Mouse (Mus musculus) liver, adult 2 months (tissue): ENCODE results near the gene Rer1. TPM values are rescaled to one million over a fixed set of nuclear protein-coding genes. Genes with fewer than 3 reads are reported as not detected.

Experiments
- DNase-seq: peaks from one replicate; pipeline ENCODE4 v3.0.0-alpha.2; 2011; ENCODE audit warnings: low read depth, low spot score; ENCODE audit errors: extremely low read depth
- H3K27ac ChIP-seq: fragments of 200-500 bp; replicated peaks from 2 replicates; pipeline ENCODE4 v1.5.1; 2012; ENCODE audit warnings: low read depth, mild to moderate bottlenecking, control low read depth, inconsistent platforms, low read length; ENCODE audit not compliant: insufficient read depth
- H3K27me3 ChIP-seq: fragments of 200-500 bp; 2 replicates; pipeline ENCODE4 v1.6.1; 2012; ENCODE audit warnings: mild to moderate bottlenecking, moderate library complexity, low read length, inconsistent platforms; ENCODE audit not compliant: control insufficient read depth, insufficient read depth
- H3K36me3 ChIP-seq: fragments of 200-500 bp; 2 replicates; pipeline ENCODE4 v1.6.1; 2012; ENCODE audit warnings: low read length, inconsistent platforms; ENCODE audit not compliant: control insufficient read depth, insufficient read depth
- H3K4me1 ChIP-seq: fragments of 200-500 bp; 2 replicates; pipeline ENCODE4 v1.6.1; 2011; ENCODE audit warnings: low read length; ENCODE audit not compliant: control insufficient read depth, insufficient read depth
- H3K4me3 ChIP-seq: fragments of 200-500 bp; 2 replicates; pipeline ENCODE4 v1.5.1; 2011; ENCODE audit warnings: low read depth, mild to moderate bottlenecking, control low read depth, low read length, moderate library complexity; ENCODE audit not compliant: insufficient read depth
- H3K79me2 ChIP-seq: fragments of 200-500 bp; 2 replicates; pipeline ENCODE4 v1.6.1; 2012; ENCODE audit warnings: inconsistent platforms, mild to moderate bottlenecking, low read length, moderate library complexity; ENCODE audit not compliant: control insufficient read depth, insufficient read depth
- H3K9ac ChIP-seq: fragments of 200-500 bp; 2 replicates; pipeline ENCODE4 v1.6.1; 2012; ENCODE audit warnings: low read depth, mild to moderate bottlenecking, control low read depth, inconsistent platforms, low read length
- CTCF ChIP-seq: fragments of 200-500 bp; IDR thresholded peaks from 2 replicates; pipeline ENCODE4 v1.5.1; 2011; ENCODE audit warnings: low read depth, low read length, control low read depth
- POLR2A ChIP-seq: fragments of 200-500 bp; IDR thresholded peaks from 2 replicates; pipeline ENCODE4 v1.6.1; 2011; ENCODE audit warnings: low read length, control low read depth; ENCODE audit not compliant: insufficient read depth; ENCODE audit errors: extremely low read depth
- WGBS: fragments of 180-500 bp; shearing (Covaris S2); methylation state at CpG from one replicate; pipeline ENCODE4 v1.1.7; 2018; 5-methylcytosine and 5-hydroxymethylcytosine counted together
- polyA plus RNA-seq: library from polyadenylated mRNA; depleted of rRNA; stranded (reverse); fragments of >200 nt; gene quantifications from 2 replicates; pipeline ENCODE4 v1.2.3, GENCODE M21; 2012
- total RNA-seq: library from RNA; depleted of rRNA; stranded (reverse); fragments of >200 nt; gene quantifications from 2 replicates; pipeline ENCODE4 v1.2.3, GENCODE M21; 2014

The Rer1 gene
- total and polyA plus RNA-seq, 2 experiments: 84.3 to 135 TPM

DNA sequence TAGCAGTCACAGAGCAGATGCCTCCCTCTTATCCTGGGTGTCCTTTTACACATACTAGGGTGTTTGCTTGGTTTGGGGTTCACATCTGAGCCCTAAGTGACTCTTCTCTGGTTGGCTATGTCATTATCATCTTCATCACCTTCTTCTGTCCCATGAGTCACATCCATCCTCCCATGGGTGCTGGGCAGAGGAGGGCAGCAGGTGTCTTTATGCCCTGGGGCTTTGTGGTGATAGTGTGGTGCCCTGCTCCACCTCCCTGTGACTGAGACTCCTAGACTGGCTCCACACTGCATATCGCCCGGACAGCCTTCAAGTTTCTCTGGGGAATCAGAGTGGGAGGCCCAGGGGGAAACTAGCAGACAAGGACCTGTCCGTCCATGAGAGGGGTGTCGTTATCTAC, 12.4 kb upstream of the Rer1 start:
- WGBS: 84% methylated on average over 4 of the region's 4 CpGs
- Histone ChIP-seq H3K79me2 (no peaks in the 10 kb centered on the region), H3K4me1 (no peaks in the 10 kb centered on the region), H3K4me3 (no peak overlapping the region), H3K36me3 (no peaks in the 10 kb centered on the region), H3K27ac (no peak overlapping the region), H3K27me3 (no peaks in the 10 kb centered on the region), H3K9ac (no peak overlapping the region)
- no peak for DNase-seq
- TF ChIP-seq POLR2A (no peak), CTCF (no peak)

DNA sequence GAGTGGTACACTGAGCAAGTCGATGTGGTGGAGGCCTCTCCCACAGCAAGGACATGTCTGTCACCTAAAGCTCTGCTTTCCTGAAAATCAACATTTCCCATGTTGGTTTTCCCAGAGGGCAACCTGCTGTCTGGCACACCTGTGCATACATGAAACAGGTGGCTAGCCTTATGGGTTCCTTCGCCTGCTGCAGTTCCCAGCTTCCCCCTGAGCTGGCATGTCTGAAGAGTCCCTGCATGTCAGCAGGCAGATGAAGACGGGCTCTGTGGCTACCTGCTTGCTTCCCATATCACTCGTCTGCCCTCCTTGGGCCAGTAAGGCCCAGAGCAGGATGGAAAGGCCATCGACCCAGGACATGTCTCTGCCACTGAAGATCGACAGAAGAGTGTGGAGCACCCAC, 11.3 kb upstream of the Rer1 start:
- no peak overlapping the region for H3K9ac ChIP-seq
- no peak for DNase-seq
- H3K4me1 ChIP-seq: no peaks in the 10 kb centered on the region
- WGBS: 87% methylated on average over 6 of the region's 6 CpGs
- no peak for TF ChIP-seq POLR2A
- TF ChIP-seq CTCF: no peak
- H3K27ac ChIP-seq: no peak overlapping the region
- H3K4me3 ChIP-seq: no peak overlapping the region
- H3K27me3 ChIP-seq: no peaks in the 10 kb centered on the region
- no peaks in the 10 kb centered on the region for H3K36me3 ChIP-seq
- no peaks in the 10 kb centered on the region for H3K79me2 ChIP-seq

DNA sequence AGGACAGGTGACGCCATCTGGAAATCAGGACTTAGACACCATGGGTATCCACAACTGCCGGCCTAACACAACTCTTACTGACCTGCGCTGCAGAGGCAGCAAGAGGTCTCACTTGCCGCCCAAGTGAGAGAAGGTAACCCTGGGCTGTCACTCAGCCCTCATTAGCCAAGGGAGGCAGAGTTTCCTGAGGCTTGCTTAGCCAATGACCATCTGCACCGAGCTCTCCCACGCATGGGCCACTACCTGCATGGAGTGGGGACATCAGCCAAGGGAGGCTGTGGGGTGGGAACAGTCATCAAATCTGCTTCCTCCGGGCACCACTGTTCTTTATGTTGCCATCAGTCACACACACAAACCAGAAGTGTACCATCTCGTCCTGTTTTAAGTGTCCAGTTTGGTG, 9.8 kb upstream of the Rer1 start:
- H3K9ac ChIP-seq: no peak overlapping the region
- H3K4me1 ChIP-seq: no peaks in the 10 kb centered on the region
- no peaks in the 10 kb centered on the region for H3K36me3 ChIP-seq
- no peaks in the 10 kb centered on the region for H3K79me2 ChIP-seq
- no peak for DNase-seq
- no peaks in the 10 kb centered on the region for H3K27me3 ChIP-seq
- no peak for TF ChIP-seq CTCF
- no peak for TF ChIP-seq POLR2A
- H3K4me3 ChIP-seq: no peak overlapping the region
- no peak overlapping the region for H3K27ac ChIP-seq
- 92% methylated on average over 8 of the region's 8 CpGs for WGBS

DNA sequence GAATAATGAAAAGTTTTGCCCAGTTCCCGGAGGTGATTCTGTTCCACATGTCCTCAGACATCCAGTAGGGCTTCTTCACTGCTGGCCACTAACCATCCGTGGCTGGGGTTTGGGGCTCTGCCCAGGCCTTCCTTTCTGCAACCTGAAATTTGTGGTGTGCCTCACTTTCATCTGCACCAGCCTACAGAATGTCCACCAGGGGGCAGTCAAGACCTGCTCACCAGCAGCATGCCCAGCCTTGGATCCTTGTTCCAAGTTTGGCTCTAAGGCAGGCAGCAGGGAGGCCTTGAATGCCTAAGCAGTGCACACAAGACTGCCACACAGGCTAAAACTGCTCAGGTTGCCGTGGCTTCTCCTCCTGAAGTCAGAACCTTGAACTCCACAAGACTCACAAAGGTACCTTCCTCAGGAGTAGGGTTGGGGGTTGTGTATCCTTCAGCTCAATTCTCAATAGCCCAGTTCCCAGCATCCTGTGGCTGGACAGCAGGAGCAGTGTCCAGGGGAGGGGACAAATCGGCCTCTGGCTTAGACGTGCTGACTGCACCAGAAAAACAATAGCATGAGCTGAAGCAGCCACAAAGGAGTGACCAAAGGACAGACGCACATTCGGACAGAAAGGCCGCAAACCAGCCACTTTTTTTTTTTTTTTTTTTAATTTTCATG, 9.2 kb upstream of the Rer1 start:
- H3K36me3 ChIP-seq: no peaks in the 10 kb centered on the region
- TF ChIP-seq CTCF: peak; percentile 99
- TF ChIP-seq POLR2A: no peak
- peak; percentile 69 for DNase-seq
- H3K9ac ChIP-seq: no peak overlapping the region
- no peaks in the 10 kb centered on the region for H3K79me2 ChIP-seq
- H3K27me3 ChIP-seq: no peaks in the 10 kb centered on the region
- WGBS: 42% methylated on average over 8 of the region's 8 CpGs
- no peak overlapping the region for H3K4me3 ChIP-seq
- no peak overlapping the region for H3K27ac ChIP-seq
- no peaks in the 10 kb centered on the region for H3K4me1 ChIP-seq

DNA sequence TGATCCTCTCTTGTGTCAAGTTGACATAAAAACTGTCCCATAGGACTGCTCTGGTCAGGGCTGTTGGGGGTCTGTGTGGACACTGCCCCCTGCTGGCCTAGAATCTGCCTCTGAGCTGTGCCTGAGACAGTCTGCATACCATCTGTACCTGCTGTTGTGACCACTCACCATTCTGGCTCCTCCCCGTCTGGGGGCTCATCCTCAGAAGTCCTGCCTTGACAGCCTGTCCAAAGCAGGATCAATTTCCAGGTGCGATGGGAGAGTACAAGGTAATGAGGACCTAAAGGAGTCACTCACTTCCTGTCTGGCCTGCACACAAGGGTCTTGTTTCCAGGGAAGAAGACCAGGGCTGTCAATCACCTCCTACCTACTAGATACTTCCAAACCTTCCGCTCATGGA, 8.4 kb upstream of the Rer1 start:
- Histone ChIP-seq H3K27ac (no peak overlapping the region), H3K9ac (no peak overlapping the region), H3K4me1 (no peaks in the 10 kb centered on the region), H3K79me2 (no peaks in the 10 kb centered on the region), H3K4me3 (no peak overlapping the region), H3K27me3 (no peaks in the 10 kb centered on the region), H3K36me3 (no peaks in the 10 kb centered on the region)
- DNase-seq: no peak
- no peak for TF ChIP-seq POLR2A
- peak; percentile 87 for TF ChIP-seq CTCF
- WGBS: 72% methylated on average over 3 of the region's 3 CpGs

DNA sequence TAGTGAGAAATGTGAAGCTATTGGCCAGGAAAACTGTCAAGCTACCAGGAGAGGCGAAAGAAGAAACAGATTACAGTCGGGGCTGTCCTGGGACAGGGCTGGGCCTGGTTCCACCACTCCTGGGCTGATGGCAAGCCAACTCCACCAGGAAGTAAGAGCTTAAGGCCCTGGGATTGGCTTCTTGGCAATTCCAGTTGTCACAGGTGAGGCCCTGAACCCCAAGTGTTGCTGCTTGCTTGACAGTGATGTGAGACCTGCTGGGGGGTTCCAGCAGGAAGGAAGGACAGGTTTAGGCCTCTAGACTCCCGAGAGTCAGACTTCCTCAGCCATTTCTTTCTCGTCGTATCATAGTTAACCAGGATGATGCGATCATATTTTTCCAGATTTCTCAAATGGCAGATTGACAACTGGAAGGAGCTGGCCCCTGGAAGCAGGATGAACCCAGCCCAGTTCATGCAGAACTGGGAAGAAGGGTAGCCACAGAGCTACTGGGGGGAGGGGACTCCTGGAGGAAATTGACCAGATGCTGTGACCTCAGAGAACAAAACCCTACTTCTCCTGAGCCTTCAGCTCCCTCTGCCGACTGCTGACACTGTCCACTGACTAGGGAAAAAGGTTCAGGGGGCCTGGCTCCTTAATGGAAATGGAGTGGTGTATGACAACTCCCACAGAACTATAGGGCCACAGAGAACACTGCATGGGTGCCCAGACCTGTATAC, 7.4 kb upstream of the Rer1 start:
- Histone ChIP-seq H3K36me3 (no peaks in the 10 kb centered on the region), H3K9ac (no peak overlapping the region), H3K27ac (no peak overlapping the region), H3K4me3 (no peak overlapping the region), H3K4me1 (no peaks in the 10 kb centered on the region), H3K27me3 (no peaks in the 10 kb centered on the region), H3K79me2 (no peaks in the 10 kb centered on the region)
- no peak for TF ChIP-seq POLR2A
- TF ChIP-seq CTCF: no peak
- DNase-seq: no peak
- 88% methylated on average over 7 of the region's 7 CpGs for WGBS
